Mouse (Mus musculus) kidney, adult 2 months (tissue): Measurements from ENCODE around the gene Chst3.

Source experiments
- CTCF ChIP-seq: fragments of 200-500 bp; conservative IDR thresholded peaks from 2 replicates; pipeline ENCODE4 v1.5.1; 2011; ENCODE audit warnings: low read depth, mild to moderate bottlenecking, control low read depth, low read length, moderate library complexity, mixed read lengths; ENCODE audit not compliant: insufficient read depth, insufficient read length
- POLR2A ChIP-seq: fragments of 200-500 bp; IDR thresholded peaks from one replicate; pipeline ENCODE4 v1.6.1; 2011; ENCODE audit warnings: low read depth, low read length, control low read depth

GRCm38 (mm10) chr10:60199378-60199777 lies 19.7 kb downstream of the Chst3 start:
- no peak for TF ChIP-seq POLR2A
- no peak for TF ChIP-seq CTCF
